Mouse (Mus musculus) liver, adult 2 months (tissue): ENCODE measurements around the gene Ext2. TPM values are rescaled to one million over a fixed set of nuclear protein-coding genes. Genes with fewer than 3 reads are reported as not detected.

Experiments
- DNase-seq: peaks from one replicate; pipeline ENCODE4 v3.0.0-alpha.2; 2011; ENCODE audit warnings: low read depth, low spot score; ENCODE audit errors: extremely low read depth
- H3K27ac ChIP-seq: fragments of 200-500 bp; replicated peaks from 2 replicates; pipeline ENCODE4 v1.5.1; 2012; ENCODE audit warnings: low read depth, mild to moderate bottlenecking, control low read depth, inconsistent platforms, low read length; ENCODE audit not compliant: insufficient read depth
- H3K27me3 ChIP-seq: fragments of 200-500 bp; 2 replicates; pipeline ENCODE4 v1.6.1; 2012; ENCODE audit warnings: mild to moderate bottlenecking, moderate library complexity, low read length, inconsistent platforms; ENCODE audit not compliant: control insufficient read depth, insufficient read depth
- H3K36me3 ChIP-seq: fragments of 200-500 bp; 2 replicates; pipeline ENCODE4 v1.6.1; 2012; ENCODE audit warnings: low read length, inconsistent platforms; ENCODE audit not compliant: control insufficient read depth, insufficient read depth
- H3K4me1 ChIP-seq: fragments of 200-500 bp; 2 replicates; pipeline ENCODE4 v1.6.1; 2011; ENCODE audit warnings: low read length; ENCODE audit not compliant: control insufficient read depth, insufficient read depth
- H3K4me3 ChIP-seq: fragments of 200-500 bp; 2 replicates; pipeline ENCODE4 v1.5.1; 2011; ENCODE audit warnings: low read depth, mild to moderate bottlenecking, control low read depth, low read length, moderate library complexity; ENCODE audit not compliant: insufficient read depth
- H3K79me2 ChIP-seq: fragments of 200-500 bp; 2 replicates; pipeline ENCODE4 v1.6.1; 2012; ENCODE audit warnings: inconsistent platforms, mild to moderate bottlenecking, low read length, moderate library complexity; ENCODE audit not compliant: control insufficient read depth, insufficient read depth
- H3K9ac ChIP-seq: fragments of 200-500 bp; 2 replicates; pipeline ENCODE4 v1.6.1; 2012; ENCODE audit warnings: low read depth, mild to moderate bottlenecking, control low read depth, inconsistent platforms, low read length
- CTCF ChIP-seq: fragments of 200-500 bp; IDR thresholded peaks from 2 replicates; pipeline ENCODE4 v1.5.1; 2011; ENCODE audit warnings: low read depth, low read length, control low read depth
- POLR2A ChIP-seq: fragments of 200-500 bp; IDR thresholded peaks from 2 replicates; pipeline ENCODE4 v1.6.1; 2011; ENCODE audit warnings: low read length, control low read depth; ENCODE audit not compliant: insufficient read depth; ENCODE audit errors: extremely low read depth
- WGBS: fragments of 180-500 bp; shearing (Covaris S2); methylation state at CpG from one replicate; pipeline ENCODE4 v1.1.7; 2018; 5-methylcytosine and 5-hydroxymethylcytosine counted together
- polyA plus RNA-seq: library from polyadenylated mRNA; depleted of rRNA; stranded (reverse); fragments of >200 nt; gene quantifications from 2 replicates; pipeline ENCODE4 v1.2.3, GENCODE M21; 2012; rRNA removed
- total RNA-seq: library from RNA; depleted of rRNA; stranded (reverse); fragments of >200 nt; gene quantifications from 2 replicates; pipeline ENCODE4 v1.2.3, GENCODE M21; 2014; rRNA removed

Gene Ext2
- total RNA-seq = 14.1 and 21.5 TPM in 2 replicates
- polyA plus RNA-seq = 19.1 and 21.6 TPM in 2 replicates

- H3K79me2 ChIP-seq = peaks cover 29% of the 10 kb centered on the region
- H3K4me3 ChIP-seq = peak within 1 kb of the TSS; percentile 74
- H3K9ac ChIP-seq = peak within 1 kb of the TSS; percentile 98
- under 1% methylated on average over 66 of the region's 66 CpGs for WGBS
- H3K36me3 ChIP-seq = no peaks in the 10 kb centered on the region
- no peaks in the 10 kb centered on the region for H3K27me3 ChIP-seq
- TF ChIP-seq CTCF (peak; percentile 96), POLR2A (peak; percentile 60; the same call in 1 of the 2 replicates)
- peaks cover 1% of the 10 kb centered on the region for H3K4me1 ChIP-seq
- DNase-seq = peak; percentile 59
- H3K27ac ChIP-seq = peak within 1 kb of the TSS; percentile 25; the same call in 1 of the 2 replicates
Measured at GRCm38 (mm10) chr2:93822045-93822749, at the start of gene Ext2. TSS of gene Ext2 (minus strand) at chr2:93822568.

GRCm38 (mm10) chr2:93871411-93871925 lies 49.1 kb upstream of the Ext2 start:
- Histone ChIP-seq H3K4me1 (no peaks in the 10 kb centered on the region), H3K27ac (no peak overlapping the region), H3K27me3 (no peaks in the 10 kb centered on the region), H3K79me2 (no peaks in the 10 kb centered on the region), H3K36me3 (no peaks in the 10 kb centered on the region), H3K4me3 (no peak overlapping the region), H3K9ac (no peak overlapping the region)
- WGBS = 95% methylated on average over 4 of the region's 4 CpGs
- no peak for TF ChIP-seq POLR2A
- TF ChIP-seq CTCF = no peak
- DNase-seq = no peak

- H3K79me2 ChIP-seq = no peaks in the 10 kb centered on the region
- H3K36me3 ChIP-seq = no peaks in the 10 kb centered on the region
- WGBS = 43% methylated on average over 4 of the region's 4 CpGs
- H3K4me3 ChIP-seq = no peak overlapping the region
- DNase-seq = peak; percentile 45
- no peaks in the 10 kb centered on the region for H3K27me3 ChIP-seq
- no peak overlapping the region for H3K27ac ChIP-seq
- TF ChIP-seq CTCF (peak; percentile 28; the same call in 1 of the 2 replicates), POLR2A (no peak)
- no peak overlapping the region for H3K9ac ChIP-seq
- no peaks in the 10 kb centered on the region for H3K4me1 ChIP-seq
Measured at GRCm38 (mm10) chr2:93870842-93871241, 48.5 kb upstream of the Ext2 start.

- no peak for DNase-seq
- H3K79me2 ChIP-seq = no peaks in the 10 kb centered on the region
- H3K27me3 ChIP-seq = no peaks in the 10 kb centered on the region
- 67% methylated on average over 7 of the region's 7 CpGs for WGBS
- no peaks in the 10 kb centered on the region for H3K36me3 ChIP-seq
- H3K27ac ChIP-seq = no peak within 1 kb of the TSS
- H3K4me3 ChIP-seq = no peak within 1 kb of the TSS
- TF ChIP-seq POLR2A (no peak), CTCF (no peak)
- no peak within 1 kb of the TSS for H3K9ac ChIP-seq
- no peaks in the 10 kb centered on the region for H3K4me1 ChIP-seq
Measured at GRCm38 (mm10) chr2:93869107-93869600, 46.8 kb upstream of the Ext2 start, which contains the start of gene Accsl. TSS of gene Accsl (minus strand) at chr2:93869157.

GRCm38 (mm10) chr2:93868566-93868965 lies 46.2 kb upstream of the Ext2 start:
- H3K9ac ChIP-seq = no peak overlapping the region
- no peak for DNase-seq
- H3K27me3 ChIP-seq = no peaks in the 10 kb centered on the region
- no peak for TF ChIP-seq CTCF
- TF ChIP-seq POLR2A = no peak
- H3K36me3 ChIP-seq = no peaks in the 10 kb centered on the region
- H3K27ac ChIP-seq = no peak overlapping the region
- no peaks in the 10 kb centered on the region for H3K4me1 ChIP-seq
- H3K79me2 ChIP-seq = no peaks in the 10 kb centered on the region
- 85% methylated on average over 11 of the region's 11 CpGs for WGBS
- no peak overlapping the region for H3K4me3 ChIP-seq

GRCm38 (mm10) chr2:93863229-93863628 lies 40.9 kb upstream of the Ext2 start:
- H3K79me2 ChIP-seq = no peaks in the 10 kb centered on the region
- no peak for DNase-seq
- H3K4me1 ChIP-seq = no peaks in the 10 kb centered on the region
- H3K27ac ChIP-seq = no peak overlapping the region
- no peak overlapping the region for H3K9ac ChIP-seq
- H3K4me3 ChIP-seq = no peak overlapping the region
- H3K36me3 ChIP-seq = no peaks in the 10 kb centered on the region
- no peaks in the 10 kb centered on the region for H3K27me3 ChIP-seq
- WGBS = 79% methylated on average over 4 of the region's 4 CpGs
- no peak for TF ChIP-seq CTCF
- no peak for TF ChIP-seq POLR2A
